Mouse (Mus musculus): Measurements from ENCODE around the gene Slc35c1. TPM values are rescaled to one million over a fixed set of nuclear protein-coding genes. Genes with fewer than 3 reads are reported as not detected.
"Not testable (repeated sequence)": the region's sequence is repeated elsewhere in the genome, so short reads cannot be mapped to it uniquely, and the experiment has no call there.

Slc35c1 gene
- total RNA-seq, 2 experiments from 2014 or later, result 18.2 to 18.4 TPM

DNA sequence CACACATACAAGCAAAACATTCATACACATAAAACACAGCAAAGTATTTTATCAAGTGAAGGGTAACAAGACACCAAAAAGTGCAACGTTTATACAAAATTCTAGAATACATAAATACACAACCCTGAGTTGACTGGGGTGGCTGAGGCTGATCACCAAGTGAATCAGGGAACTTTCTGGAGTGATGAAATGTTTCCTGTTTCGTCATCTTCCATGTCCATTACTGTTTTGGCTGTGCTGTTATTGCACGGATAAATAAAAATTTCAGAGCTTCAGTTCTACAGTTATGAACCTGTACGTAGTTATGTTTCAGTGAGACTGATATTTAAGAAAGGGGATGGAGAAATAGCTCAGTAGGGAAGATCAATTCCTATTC lies 18.0 kb upstream of the Slc35c1 start:
- no peak for DNase-seq (ENCODE audit: low spot score in 2 of 2)
- intact Hi-C loops (cut with DNase I), result no loop called here

DNA sequence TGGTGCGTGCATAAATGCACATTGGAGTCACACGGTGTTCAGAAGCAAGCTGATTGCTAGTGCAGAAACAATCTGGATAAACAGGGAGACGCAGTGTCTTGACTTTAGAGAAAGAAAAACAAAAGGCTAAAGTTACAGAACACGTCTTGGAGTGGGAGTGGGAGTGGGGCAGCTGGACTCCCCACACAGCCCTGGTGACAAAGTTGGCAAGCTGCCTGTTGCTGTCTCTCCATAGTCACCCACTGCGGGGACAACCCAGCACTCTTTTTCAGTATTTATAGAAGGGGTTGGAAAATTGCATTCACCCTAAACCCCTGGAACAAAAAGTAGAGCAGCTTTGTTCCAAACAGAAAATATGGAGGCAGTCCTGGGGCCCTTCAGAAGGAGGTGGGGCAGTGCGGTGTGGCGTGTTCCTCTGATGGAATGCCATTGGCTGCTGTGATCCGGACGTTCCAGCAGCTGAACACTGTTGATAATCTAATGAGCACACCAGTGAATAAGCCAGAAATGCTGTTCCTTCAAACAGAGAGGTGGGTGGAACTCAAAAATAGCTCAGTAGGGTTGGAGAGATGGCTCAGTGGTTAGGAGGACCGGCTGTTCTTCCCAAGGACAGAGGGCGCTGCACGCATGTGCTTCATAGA lies 17.5 kb upstream of the Slc35c1 start:
- intact Hi-C loops (cut with DNase I), result no loop called here
- DNase-seq (ENCODE audit: low spot score in 2 of 2), result peak in 1 of 2 experiments; percentile 40

DNA sequence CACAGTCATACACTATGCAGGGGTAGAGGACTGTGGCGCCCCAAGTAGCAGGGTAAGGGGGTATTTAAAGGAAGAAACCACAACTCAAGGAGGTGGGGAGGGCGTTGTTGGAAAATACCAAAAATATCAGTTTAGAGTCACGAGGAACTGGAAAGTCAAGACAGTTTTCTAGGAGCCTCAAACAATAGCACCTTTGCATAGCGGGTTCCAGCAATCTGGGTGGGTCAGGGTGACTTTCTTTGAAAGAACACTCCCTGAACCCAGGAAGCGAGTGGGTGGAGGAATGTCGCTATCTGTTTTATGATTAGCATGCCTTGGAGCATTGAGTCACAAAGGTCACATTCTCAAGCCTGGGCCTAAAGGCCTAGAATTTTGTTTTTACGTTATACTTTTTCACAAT lies 16.2 kb upstream of the Slc35c1 start:
- intact Hi-C loops (cut with DNase I); DNase-seq (ENCODE audit: low spot score in 2 of 2): not testable (repeated sequence)

DNA sequence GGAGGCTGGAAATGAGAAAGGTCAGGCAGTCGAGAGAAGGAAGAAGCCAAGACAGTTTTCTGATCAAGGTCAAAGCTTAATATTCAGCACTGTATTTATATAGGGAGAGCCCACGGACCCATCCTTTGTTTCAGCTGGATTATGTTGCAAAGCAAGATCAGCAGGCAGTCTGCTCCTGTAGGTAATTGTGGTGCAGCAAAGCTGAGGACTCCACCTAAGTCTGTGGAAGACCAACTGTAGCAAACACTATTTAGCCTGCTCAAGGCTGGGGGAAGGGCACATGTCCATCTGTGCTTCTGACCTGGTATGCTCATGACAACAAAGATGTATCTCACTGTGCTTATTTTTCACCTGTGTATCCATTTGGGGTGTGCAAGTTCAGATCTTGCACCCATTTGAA lies 15.4 kb upstream of the Slc35c1 start:
- no peak for DNase-seq (ENCODE audit: low spot score in 2 of 2)
- intact Hi-C loops (cut with DNase I), result no loop called here

DNA sequence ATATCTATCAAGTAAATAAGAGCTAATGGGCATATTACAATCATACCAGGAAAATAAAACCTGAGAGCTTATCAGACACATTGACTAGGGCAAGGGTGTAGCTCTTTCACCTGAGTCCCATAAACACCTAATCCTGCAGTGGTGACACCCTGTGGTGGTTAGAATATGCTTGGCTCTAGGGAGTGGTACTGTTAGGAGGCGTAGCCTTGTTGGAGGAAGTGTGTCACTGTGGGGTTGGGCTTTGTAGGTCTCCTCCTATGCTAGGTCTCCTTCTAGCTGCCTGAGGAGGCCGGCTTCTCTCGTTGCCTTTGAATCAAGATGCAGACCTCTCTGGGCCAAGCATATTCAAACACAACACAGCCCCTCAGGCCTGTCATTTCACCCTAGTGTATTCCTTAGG lies 14.6 kb upstream of the Slc35c1 start:
- intact Hi-C loops (cut with DNase I), result no loop called here
- DNase-seq (ENCODE audit: low spot score in 2 of 2), result no peak

DNA sequence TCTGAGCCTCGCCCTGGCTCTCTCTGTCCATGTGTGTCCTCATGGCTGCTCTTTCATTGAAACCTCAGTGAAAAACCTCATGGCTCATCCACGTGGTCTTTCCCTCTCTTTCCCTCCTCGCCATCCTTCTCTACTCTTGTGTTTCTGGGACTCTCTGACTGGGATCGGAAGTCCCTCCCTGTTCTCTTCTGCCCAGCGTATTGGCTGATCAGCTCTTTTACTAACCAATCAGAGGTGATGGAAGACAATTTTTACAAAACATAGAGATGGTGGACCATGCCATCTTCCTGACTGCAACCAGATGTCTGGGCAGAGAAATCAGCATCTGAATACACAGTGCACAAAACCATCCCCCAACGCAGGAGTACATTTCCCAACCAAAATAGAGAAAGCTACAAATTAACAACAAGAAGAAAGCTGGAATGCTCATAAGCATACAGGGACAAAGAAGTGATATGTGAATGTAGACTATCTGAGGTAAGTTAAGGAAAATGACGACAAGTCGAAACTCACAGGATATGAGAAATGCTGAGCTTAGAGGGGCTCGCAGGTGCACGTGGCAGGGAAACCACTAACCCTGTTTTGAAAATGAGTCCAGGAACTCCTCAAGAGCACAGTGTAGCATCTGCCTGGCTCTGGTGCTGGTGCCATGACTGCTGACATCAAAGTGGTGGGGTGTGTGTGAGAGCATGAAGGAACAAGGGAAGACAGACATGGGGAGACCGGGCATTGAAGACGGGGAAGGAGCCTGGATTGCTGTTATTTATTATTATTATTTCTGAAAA lies 11.7 kb upstream of the Slc35c1 start:
- intact Hi-C loops (cut with DNase I), result no loop called here
- no peak for DNase-seq (ENCODE audit: low spot score in 2 of 2)

DNA sequence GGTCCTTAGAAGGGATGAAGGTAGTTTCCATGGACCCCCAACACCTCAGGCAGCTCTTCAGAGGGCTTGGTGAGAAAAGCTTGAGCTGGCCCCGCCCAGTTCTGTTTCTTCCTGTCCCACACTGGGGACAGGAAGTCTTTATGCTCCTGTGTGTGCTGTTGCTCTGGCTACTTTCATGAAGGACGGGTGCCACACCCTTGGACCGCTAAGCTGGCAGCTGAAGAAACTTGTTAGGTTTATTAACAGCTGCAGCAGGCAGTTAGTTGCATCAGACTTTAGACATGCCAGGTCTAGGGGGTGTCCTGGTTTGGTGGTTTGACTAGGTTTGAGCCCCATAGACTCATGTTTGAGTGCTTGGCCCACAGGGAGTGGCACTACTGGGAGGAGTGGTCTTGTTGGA lies 4.4 kb upstream of the Slc35c1 start:
- intact Hi-C loops (cut with DNase I), result no loop called here
- DNase-seq (ENCODE audit: low spot score in 2 of 2), result no peak

DNA sequence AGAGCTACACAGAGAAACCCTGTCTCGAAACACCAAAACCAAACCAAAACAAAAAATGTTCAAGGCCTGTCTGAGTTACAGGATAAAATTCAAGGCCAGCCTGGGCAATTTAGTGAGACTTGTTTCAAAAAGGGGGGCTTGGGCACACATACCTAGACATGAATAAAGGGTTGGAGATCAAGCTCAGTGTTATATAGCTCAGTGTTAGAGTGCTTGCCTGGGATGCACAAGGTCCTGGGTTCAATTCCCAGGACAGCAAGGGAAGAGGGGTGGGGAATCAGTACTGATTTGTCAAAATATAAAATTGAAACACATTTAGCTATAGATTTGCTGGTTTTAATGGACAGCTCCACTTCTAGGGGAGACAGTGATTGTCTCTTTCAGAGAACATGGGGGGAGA lies 877 bp upstream of the Slc35c1 start:
- intact Hi-C loops (cut with DNase I), result no loop called here
- no peak for DNase-seq (ENCODE audit: low spot score in 2 of 2)

DNA sequence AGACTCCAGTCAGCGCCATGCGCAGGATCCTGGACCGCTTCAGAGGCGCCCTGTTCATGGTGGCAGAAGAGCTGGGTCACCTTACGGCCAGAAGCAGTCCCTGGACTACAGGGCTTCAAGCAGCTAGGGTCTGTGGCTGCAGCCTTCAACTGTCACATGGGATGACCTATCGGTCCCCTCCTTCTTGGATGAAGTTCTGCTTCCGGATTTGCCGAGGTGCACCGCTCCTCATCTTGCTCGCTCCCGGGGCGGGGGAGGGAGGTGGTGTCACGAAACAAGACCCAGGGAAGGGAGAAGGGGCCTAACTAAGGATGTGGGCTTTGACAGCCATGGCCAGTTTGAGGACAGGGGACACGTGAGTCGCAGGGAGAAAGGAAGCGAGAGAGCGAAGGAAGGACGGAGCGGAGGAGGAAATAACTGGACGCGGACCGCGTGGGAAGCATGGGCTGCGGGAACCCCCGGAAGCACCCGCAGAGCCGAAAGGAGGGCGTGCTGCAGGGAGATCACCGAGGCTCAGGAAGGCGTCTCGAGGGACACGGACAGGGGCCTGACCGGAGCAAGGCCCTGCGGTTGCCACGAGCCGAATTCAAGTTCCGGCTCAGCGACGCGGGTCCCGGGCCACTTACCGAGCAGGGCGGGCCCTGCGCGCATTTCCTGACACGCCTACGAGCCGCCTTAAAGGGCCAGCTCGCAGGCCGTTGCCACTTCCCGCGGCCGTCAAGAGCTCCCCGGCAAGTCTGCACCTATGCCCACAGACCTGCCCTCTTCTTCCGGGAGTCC lies 1.0 kb downstream of the Slc35c1 start:
- peak; percentile 87 to 89 for DNase-seq (ENCODE audit: low spot score in 2 of 2)
- intact Hi-C loops (cut with DNase I), result no loop called here

DNA sequence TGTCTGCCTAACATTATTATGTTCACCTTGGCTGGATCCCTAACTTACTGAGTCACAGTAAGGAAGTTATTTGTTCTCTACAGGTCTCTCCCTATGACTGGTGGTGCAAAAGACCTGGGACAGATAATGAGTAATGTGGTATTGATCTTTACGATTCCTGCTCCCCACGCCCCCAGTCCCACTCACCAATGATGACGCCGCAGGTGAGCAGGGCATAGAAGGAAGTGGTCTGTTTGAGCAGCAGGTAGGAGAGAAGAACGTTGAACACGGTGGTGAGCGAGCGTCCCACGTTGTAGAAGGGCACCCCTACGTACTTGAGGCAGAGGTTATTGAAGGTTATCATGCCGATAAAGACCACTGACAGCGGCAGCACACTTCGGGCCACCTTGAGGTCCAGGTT lies 1.9 kb downstream of the Slc35c1 start:
- no peak for DNase-seq (ENCODE audit: low spot score in 2 of 2)
- intact Hi-C loops (cut with DNase I), result no loop called here

DNA sequence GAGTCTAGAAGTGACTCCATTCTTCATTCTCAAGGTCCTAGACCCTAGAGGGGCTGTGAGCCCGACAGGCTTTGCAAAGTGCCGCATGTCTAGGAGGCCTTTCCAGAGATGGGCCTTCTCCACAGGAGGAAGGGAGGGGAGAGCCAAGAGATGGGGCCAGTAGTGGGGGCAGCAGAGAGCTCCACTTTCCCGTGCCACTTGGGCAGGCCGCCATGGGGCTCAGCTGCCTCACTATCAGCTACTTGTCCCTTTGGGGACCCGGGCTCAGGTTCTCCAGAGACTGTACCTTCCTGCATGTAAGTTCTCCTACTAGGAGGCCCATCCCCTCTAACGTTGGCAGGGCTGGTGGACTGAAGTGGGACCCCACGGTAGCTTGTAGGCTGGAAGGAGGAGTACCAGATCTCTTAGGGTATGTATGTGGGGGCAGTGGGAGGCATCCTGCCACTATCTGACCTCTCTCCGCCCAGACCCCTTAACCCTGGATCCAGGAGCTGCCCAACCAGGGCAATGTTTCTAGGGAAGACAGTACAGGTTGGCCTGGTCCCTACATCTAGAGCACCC lies 3.3 kb downstream of the Slc35c1 start:
- no peak for DNase-seq (ENCODE audit: low spot score in 2 of 2)
- intact Hi-C loops (cut with DNase I), result no loop called here

DNA sequence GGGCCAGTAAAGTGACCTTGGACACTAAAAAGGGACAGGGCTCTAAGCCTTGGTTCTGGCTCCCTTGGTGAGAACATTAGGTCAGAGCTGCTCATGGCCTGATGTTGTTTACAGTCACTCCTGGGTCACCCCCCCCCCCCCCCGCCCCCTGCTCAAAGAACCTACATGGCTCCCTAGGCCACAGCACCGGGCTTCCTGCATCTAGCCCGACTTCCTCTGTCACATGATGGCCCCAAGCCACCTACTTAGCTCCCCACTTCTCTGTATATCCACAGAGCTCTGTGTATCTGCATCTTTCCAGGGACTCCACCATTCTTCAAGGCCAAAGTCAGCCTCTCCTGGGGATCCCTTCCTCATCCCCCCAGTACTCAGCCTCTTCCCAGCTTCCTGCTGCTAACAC lies 4.6 kb downstream of the Slc35c1 start:
- no peak for DNase-seq (ENCODE audit: low spot score in 2 of 2)
- intact Hi-C loops (cut with DNase I), result no loop called here

DNA sequence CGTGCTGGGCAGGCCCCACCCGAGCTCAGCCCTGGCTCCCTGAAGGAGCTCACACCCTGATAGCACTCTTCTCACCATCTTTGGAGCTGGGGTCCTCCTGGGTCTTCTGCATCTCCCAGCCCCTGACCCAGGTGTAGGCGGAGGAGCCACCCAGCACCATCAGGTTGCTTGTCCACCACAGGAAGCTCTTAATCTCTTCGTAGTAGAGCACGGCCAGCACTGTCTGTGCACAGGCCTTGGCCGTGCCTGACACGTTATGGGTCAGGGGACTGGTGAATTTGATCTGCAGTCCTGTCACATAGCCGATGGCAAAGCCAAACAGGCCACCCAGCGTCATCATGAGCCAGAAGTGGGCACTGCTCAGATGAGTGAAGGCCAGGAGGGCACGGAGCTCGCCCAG lies 6.2 kb downstream of the Slc35c1 start:
- DNase-seq (ENCODE audit: low spot score in 2 of 2), result no peak
- intact Hi-C loops (cut with DNase I), result no loop called here

DNA sequence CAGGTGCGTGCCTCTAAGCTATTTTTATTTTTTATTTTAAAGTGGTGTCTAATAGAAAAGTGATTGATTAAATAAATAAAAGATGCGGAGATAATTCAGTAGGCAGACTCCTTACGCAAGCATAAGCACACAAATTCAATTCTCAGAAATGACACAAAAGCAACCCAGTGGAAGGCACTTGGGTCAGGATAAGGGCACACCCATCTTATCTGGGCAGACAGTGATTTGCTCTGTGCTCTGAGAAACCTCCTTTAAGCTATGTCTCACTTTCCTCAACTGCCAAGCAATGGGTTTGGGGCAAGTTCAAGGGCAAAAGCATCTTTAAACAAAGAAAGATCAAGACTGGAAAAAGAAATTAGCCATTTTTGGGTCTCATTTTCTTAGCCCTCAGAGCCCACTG lies 9.2 kb downstream of the Slc35c1 start:
- no peak for DNase-seq (ENCODE audit: low spot score in 2 of 2)
- intact Hi-C loops (cut with DNase I), result no loop called here

DNA sequence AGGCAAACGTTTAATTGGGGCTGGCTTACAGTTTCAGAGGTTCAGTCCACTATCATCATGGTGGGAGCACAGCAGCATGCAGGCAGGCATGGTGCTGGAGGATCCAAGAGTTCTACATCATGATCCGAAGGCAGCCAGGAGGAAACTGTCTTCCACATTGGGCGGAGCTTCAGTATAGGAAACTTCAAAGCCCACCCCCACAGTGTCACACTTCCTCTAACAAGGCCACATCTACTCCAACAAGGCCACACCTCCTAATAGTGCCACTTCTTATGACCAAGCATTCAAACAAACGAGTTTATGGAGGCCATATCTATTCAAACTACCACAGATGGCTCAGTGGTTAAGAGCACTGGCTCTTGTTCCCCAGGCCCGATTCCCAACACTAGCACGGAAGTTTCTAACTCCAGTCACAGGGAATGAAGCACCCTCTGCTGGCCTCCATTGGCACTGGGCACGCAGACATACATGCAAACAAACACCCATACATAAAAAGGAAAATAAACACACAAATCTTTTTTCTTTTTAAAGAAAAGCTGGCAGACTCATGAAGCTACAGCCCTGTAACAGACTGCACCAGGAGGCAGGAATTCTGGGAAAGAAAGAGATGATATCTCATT lies 13.1 kb downstream of the Slc35c1 start:
- intact Hi-C loops (cut with DNase I), result no loop called here
- no peak for DNase-seq (ENCODE audit: low spot score in 2 of 2)

DNA sequence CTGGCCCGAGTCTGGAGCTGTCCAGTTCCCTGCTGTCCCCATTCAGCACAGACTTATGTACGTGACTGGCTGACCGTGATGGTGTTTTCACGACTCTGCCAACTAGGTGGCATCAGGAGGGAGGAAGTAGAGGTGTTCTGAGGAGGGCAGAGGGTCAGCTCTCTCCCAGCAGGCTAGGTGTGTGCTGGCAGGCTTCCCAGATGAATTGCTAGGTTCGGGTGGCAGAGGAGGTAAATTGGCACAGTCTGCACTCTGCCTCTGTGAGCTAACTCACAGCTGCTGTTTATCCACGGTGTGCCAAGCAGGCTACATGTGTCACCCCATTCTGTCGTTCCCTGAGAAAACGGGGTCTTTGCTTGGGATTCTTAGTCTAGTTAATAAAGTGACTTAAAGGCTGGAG lies 13.7 kb downstream of the Slc35c1 start:
- intact Hi-C loops (cut with DNase I), result no loop called here

DNA sequence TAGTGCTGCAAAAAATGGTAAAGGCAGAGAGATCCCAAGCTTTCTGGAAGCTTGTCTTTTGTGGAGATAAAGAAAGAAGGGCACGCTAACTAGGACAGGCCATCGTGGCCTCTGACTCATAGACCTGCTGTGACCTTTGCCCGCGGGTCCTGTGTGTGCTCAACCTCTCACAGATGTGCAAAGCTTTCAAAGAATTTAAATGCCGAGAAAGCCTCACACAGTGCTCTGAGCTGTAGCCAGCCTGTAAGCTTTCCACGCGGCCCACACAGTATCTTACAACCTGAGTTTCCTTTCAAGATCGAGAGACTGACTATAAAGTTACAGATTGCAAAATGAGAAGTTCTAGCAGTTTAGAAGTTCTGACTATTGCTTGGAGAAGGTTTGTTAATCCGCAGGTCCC lies 14.4 kb downstream of the Slc35c1 start:
- no peak for DNase-seq (ENCODE audit: low spot score in 2 of 2)
- intact Hi-C loops (cut with DNase I), result no loop called here

More for the DNA sequence above, 13.7 kb downstream of the Slc35c1 start:
- no peak for DNase-seq (ENCODE audit: low spot score in 2 of 2)

DNA sequence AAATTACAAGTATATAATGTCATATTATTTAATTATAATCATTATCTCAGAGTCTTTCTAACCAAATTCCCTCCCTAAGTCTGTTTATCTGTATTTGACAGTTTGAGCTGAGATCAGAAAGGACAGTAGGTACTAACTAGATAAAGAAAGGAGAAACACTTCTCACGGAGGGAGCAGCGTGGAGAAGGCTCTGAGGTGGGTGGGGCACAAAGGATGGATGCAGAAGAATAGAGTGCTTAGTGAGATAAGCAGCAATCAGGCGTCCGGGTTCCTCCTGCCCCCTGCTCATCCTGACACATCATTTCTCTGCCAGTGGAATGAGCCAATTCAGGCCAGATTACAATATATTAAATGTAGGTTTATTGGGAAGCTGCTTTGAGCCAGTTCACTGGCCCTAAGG lies 16.0 kb downstream of the Slc35c1 start:
- no peak for DNase-seq (ENCODE audit: low spot score in 2 of 2)
- intact Hi-C loops (cut with DNase I), result no loop called here

DNA sequence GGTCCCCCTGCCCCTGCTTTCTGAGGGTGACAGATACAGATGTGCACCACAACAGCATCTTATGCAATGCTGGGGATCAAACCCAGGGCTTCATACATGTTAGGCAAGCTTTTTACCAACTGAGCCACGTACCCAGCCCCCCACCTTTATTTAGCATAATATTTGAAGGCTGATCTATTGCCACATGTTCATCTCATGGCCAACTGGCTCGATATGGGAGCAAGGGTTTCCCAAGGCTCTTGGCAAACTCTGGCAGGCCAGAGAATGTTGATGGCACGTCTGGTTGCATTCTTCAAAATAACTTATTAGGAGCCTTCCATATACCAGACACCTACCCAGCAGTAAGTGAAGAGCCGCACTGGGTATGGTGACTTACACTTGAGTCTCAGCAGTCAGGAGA lies 17.0 kb downstream of the Slc35c1 start:
- intact Hi-C loops (cut with DNase I), result no loop called here
- no peak for DNase-seq (ENCODE audit: low spot score in 2 of 2)

DNA sequence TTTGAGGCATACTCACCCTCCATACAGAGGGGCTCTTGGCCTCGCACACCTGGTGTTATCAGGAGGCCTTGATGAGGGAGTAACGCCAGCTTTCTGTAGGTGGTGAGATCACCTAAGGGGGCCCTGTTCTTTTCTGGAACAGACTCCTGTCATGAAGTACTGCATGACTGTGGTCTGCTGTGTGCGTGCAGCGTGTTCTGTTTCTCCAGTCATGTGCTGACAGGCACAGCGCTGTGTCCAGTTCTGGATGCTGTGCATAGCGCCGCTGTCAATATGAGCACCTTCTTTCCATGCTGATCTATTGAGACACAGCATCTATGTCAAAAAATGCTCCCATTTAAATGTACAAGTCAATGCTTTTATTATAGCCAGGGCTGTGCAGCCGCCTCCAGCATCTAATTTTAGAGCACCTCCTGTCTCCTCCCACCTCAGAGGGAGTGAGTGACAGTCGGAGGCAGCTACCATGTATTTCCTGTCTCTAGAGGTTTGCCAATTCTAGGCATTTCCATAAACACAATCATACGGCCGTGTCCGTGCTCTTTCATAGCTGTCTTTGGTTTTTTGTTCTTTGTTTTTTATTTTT lies 17.8 kb downstream of the Slc35c1 start:
- peak in 1 of 2 experiments; percentile 93 for DNase-seq (ENCODE audit: low spot score in 2 of 2)
- intact Hi-C loops (cut with DNase I), result no loop called here

Measured in left cerebral cortex, postnatal 25 days (tissue).